Mouse (Mus musculus) lung, adult 2 months (tissue): ENCODE results near the gene Tigd4. TPM values are rescaled to one million over a fixed set of nuclear protein-coding genes. Genes with fewer than 3 reads are reported as not detected.
A peak's percentile ranks its signal among the peaks of the same experiment; 100 is the strongest.
"Not testable (repeated sequence)": the region's sequence is repeated elsewhere in the genome, so short reads cannot be mapped to it uniquely, and the experiment has no call there.

ENCODE experiments used
- DNase-seq: peaks from one replicate; pipeline ENCODE4 v3.0.0; 2022
- H3K4me1 ChIP-seq: fragments of 200-500 bp; 2 replicates; pipeline ENCODE4 v1.6.1; 2011; ENCODE audit warnings: low read length; ENCODE audit not compliant: control insufficient read depth, insufficient read depth
- H3K4me3 ChIP-seq: fragments of 200-500 bp; replicated peaks from 2 replicates; pipeline ENCODE3; 2011; ENCODE audit warnings: low read depth, mild to moderate bottlenecking, control low read depth, low read length; ENCODE audit errors: extremely low read depth
- CTCF ChIP-seq: fragments of 200-500 bp; IDR thresholded peaks from 2 replicates; pipeline ENCODE4 v1.5.1; 2011; ENCODE audit warnings: mild to moderate bottlenecking, low read length, control low read depth; ENCODE audit not compliant: insufficient read depth
- POLR2A ChIP-seq: fragments of 200-500 bp; IDR thresholded peaks from 2 replicates; pipeline ENCODE4 v1.6.1; 2011; ENCODE audit warnings: low read depth, mild to moderate bottlenecking, control low read depth, low read length, borderline replicate concordance; ENCODE audit errors: extremely low read depth
- WGBS: fragments of 180-500 bp; shearing (Covaris S2); methylation state at CpG from one replicate; pipeline ENCODE4 v1.1.7; 2018; 5-methylcytosine and 5-hydroxymethylcytosine counted together
- polyA plus RNA-seq: library from polyadenylated mRNA; depleted of rRNA; stranded (reverse); fragments of >200 nt; gene quantifications from 2 replicates; pipeline ENCODE4 v1.2.3, GENCODE M21; 2012; rRNA removed

Gene Tigd4
- polyA plus RNA-seq: 0.04 TPM in 1 of 2 replicates, not detected in the other

GRCm38 (mm10) chr3:84593274-84593673 is at the start of gene Tigd4:
TSS of gene Tigd4 (plus strand) at chr3:84593574.
- peaks cover 3% of the 10 kb centered on the region for H3K4me1 ChIP-seq
- WGBS: 84% methylated on average over 2 of the region's 2 CpGs
- TF ChIP-seq CTCF: no peak
- TF ChIP-seq POLR2A: no peak
- DNase-seq: no peak
- no peak within 1 kb of the TSS for H3K4me3 ChIP-seq

DNA sequence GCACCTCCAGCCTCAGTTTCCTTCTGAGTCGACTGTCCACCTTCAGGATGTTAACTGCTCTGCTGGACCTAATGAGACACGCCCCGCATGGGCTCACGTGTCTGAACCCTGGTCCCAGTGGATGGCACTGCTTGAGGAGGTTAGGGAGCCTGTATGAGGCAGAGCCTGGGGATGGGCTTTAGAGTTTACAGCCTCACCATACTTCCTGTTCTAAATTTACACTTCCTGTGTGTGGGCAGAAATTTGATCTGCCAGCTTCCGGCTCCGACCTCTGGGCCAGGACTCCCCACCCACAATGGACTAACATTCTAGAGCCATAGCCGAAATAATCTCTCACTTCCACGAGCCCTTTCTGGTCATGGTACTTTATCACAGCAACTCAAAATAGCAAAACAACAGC is 46.2 kb upstream of the Tigd4 start:
- TF ChIP-seq CTCF (no peak), POLR2A (no peak)
- DNase-seq: no peak
- WGBS: 52% methylated on average over 8 of the region's 8 CpGs
- no peak overlapping the region for H3K4me3 ChIP-seq
- no peaks in the 10 kb centered on the region; the same call in none of the 2 replicates for H3K4me1 ChIP-seq

DNA sequence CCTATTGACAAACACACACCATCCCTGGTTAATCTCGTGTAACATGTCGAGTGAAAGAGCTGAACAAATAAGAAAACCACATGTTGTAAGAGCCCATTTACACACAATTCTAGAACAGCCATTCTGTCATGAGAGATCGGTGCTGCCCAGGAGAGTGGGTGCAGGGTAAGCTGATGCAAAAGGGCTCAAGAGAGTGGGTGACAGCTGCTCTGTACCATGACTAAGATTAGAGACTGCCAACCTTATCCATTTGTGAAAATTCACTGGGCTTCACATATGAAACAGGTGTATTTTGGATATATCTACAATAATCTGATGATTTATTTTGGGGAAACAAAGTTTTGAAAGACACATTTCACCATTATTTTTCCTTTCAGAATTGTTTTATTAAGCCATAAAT is 37.6 kb upstream of the Tigd4 start:
- Histone ChIP-seq H3K4me1 (peaks cover 4% of the 10 kb centered on the region; the same call in 1 of the 2 replicates), H3K4me3 (no peak overlapping the region)
- WGBS: 71% methylated on average over 3 of the region's 3 CpGs
- no peak for DNase-seq
- TF ChIP-seq POLR2A: no peak
- no peak for TF ChIP-seq CTCF

- Histone ChIP-seq H3K4me1 (peaks cover 10% of the 10 kb centered on the region), H3K4me3 (no peak overlapping the region)
- TF ChIP-seq POLR2A (no peak), CTCF (no peak)
- DNase-seq: no peak
- 80% methylated on average over 3 of the region's 3 CpGs for WGBS
Measured at GRCm38 (mm10) chr3:84558301-84558700, 35.1 kb upstream of the Tigd4 start.

- H3K4me3 ChIP-seq, DNase-seq: not testable (repeated sequence)
- WGBS: 89% methylated on average over 2 of the region's 2 CpGs
- peaks cover 14% of the 10 kb centered on the region for H3K4me1 ChIP-seq
Measured at GRCm38 (mm10) chr3:84562911-84563310, 30.5 kb upstream of the Tigd4 start.

DNA sequence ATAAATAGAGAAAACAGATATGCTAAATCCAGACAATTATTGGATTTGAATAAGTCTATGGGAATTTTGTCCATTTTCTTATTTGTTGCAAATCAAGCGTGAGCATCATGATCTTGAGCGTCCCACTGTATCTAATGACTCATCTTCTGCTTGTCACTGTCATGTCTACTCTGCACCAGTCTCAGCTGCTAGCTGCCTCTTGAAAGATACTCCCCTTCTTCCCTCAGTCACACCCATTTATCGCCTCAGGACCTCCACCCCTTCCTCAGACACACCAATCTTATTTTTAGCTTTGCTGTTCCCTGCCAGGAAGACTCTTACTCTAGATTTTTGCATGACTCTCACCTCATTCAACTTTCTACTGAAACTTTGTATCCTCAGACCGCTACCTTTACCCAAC is 30.0 kb upstream of the Tigd4 start:
- WGBS: 71% methylated on average over 4 of the region's 4 CpGs
- TF ChIP-seq POLR2A: no peak
- TF ChIP-seq CTCF: no peak
- H3K4me1 ChIP-seq: peaks cover 14% of the 10 kb centered on the region
- H3K4me3 ChIP-seq: no peak overlapping the region
- DNase-seq: no peak

DNA sequence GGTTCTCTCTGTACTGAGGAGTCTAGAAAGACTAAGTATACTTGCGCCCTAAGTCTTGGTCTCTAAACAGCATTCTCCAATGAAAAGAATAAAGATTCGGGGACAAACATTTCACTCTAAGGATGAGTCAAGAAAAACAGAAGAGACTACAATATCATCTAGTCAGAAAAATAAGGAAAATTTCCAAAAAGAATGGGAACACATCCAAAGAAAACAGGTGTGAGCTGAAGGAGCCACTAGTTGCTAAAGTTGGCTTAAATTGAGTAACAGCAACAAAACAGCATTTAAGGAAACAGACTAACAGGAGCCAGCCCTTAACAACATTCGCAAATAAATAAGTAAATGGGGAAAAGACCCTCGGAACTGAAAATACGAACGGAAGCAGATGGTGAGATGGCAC is 24.8 kb upstream of the Tigd4 start:
- DNase-seq: no peak
- no peak overlapping the region for H3K4me3 ChIP-seq
- no peak for TF ChIP-seq CTCF
- no peak for TF ChIP-seq POLR2A
- 78% methylated on average over 6 of the region's 6 CpGs for WGBS
- peaks cover 7% of the 10 kb centered on the region for H3K4me1 ChIP-seq

- Histone ChIP-seq H3K4me3 (no peak overlapping the region), H3K4me1 (peaks cover 7% of the 10 kb centered on the region)
- TF ChIP-seq CTCF (no peak), POLR2A (no peak)
- no peak for DNase-seq
- 69% methylated on average over 6 of the region's 6 CpGs for WGBS
Measured at GRCm38 (mm10) chr3:84569587-84569986, 23.8 kb upstream of the Tigd4 start.

DNA sequence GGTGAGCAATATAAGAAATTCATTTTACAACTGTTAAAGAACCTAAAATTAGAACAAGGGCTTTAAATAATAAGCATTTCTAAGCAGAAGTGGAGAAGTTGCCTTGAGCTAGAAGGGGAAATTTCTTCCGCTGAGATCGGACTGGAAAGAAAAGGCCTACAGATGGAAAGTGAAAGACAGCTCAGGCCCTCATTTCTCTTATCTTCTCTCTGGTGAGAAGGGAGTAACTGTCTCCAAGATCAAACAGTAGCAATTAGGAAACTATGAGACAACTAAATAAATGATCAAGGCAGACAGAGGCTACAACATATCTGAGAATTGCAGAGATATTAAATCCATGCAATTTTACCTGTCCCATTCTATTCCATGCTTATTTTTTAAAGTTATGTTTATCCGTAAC is 22.9 kb upstream of the Tigd4 start:
- Histone ChIP-seq H3K4me3 (no peak overlapping the region), H3K4me1 (peaks cover 7% of the 10 kb centered on the region)
- DNase-seq: no peak
- 61% methylated on average over 3 of the region's 3 CpGs for WGBS
- TF ChIP-seq POLR2A (no peak), CTCF (no peak)

DNA sequence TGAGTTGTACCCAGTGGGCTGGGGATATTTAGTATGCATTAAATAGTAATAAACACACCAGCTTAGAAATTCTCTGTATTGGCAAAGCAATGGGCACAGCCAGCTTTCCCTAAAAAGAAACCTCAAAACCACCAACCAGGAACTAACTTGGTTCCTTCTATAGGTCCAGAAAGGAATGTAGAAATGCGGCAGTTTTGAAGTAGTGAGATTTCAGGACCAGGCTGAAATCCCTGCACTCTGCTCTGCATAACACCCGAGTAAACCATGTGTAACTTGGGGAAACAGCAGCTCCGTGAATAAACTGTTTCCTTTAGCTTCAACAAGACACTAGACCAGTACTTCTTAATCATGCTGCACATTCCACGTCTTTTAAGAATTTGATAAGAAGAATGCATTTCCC is 12.7 kb upstream of the Tigd4 start:
- 18% methylated on average over 4 of the region's 4 CpGs for WGBS
- DNase-seq: no peak
- peaks cover 4% of the 10 kb centered on the region; the same call in 1 of the 2 replicates for H3K4me1 ChIP-seq
- no peak overlapping the region for H3K4me3 ChIP-seq
- TF ChIP-seq POLR2A: no peak
- TF ChIP-seq CTCF: no peak

GRCm38 (mm10) chr3:84581696-84582022 is 11.7 kb upstream of the Tigd4 start:
- DNase-seq: no peak
- Histone ChIP-seq H3K4me1 (no peaks in the 10 kb centered on the region; the same call in 1 of the 2 replicates), H3K4me3 (peak overlapping the region; percentile 95)
- no peak for TF ChIP-seq CTCF
- no peak; the same call in 1 of the 2 replicates for TF ChIP-seq POLR2A
- WGBS: 0% methylated on average over 4 of the region's 4 CpGs
